Mouse (Mus musculus) CH12.LX (cell line): ENCODE data around the gene Vmn1r188.

Source experiments
- BHLHE40 ChIP-seq: IDR thresholded peaks from 2 replicates; pipeline ENCODE4 v1.6.1; 2011; ENCODE audit warnings: mild to moderate bottlenecking, low read depth, low read length, improper control_type of control experiment
- CTCF ChIP-seq, 2 experiments: IDR thresholded peaks in 1 of 2; conservative IDR thresholded peaks in 1 of 2; 2 replicates each; pipeline ENCODE4 v1.5.1; 2011 to 2012; ENCODE audit warnings: low read depth in 2 of 2, low read length in 2 of 2, improper control_type of control experiment in 1 of 2, inconsistent platforms in 1 of 2, mild to moderate bottlenecking in 1 of 2, moderate library complexity in 1 of 2
- ELF1 ChIP-seq: IDR thresholded peaks from 2 replicates; pipeline ENCODE4 v1.6.1; 2014; ENCODE audit warnings: low read depth, mild to moderate bottlenecking, inconsistent platforms, low read length, improper control_type of control experiment
- NELFE ChIP-seq: IDR thresholded peaks from 2 replicates; pipeline ENCODE4 v1.6.1; 2011; ENCODE audit warnings: low read depth, low read length, improper control_type of control experiment
- SIN3A ChIP-seq: IDR thresholded peaks from 2 replicates; pipeline ENCODE4 v1.6.1; 2012; ENCODE audit warnings: low read length, improper control_type of control experiment, inconsistent platforms
- TCF12 ChIP-seq: IDR thresholded peaks from 2 replicates; pipeline ENCODE4 v1.6.1; 2014; ENCODE audit warnings: low read depth, mild to moderate bottlenecking, inconsistent platforms, low read length, improper control_type of control experiment

GRCm38 (mm10) chr13:22049041-22049440, 35.2 kb upstream of the Vmn1r188 start:
- TF ChIP-seq CTCF (conservative IDR thresholded peaks at IDR 0.05 in 1 of 2, IDR thresholded peaks at IDR 0.05 in 1 of 2; ENCODE audit: low read depth in 2 of 2, low read length in 2 of 2) (no peak), BHLHE40 (no peak), ELF1 (no peak), SIN3A (no peak), NELFE (no peak), TCF12 (no peak)
